Mouse (Mus musculus) lung, adult 2 months (tissue): ENCODE results near the gene Polr3gl.

ENCODE experiments used
- CTCF ChIP-seq: fragments of 200-500 bp; IDR thresholded peaks from 2 replicates; pipeline ENCODE4 v1.5.1; 2011; ENCODE audit warnings: mild to moderate bottlenecking, low read length, control low read depth; ENCODE audit not compliant: insufficient read depth
- POLR2A ChIP-seq: fragments of 200-500 bp; IDR thresholded peaks from 2 replicates; pipeline ENCODE4 v1.6.1; 2011; ENCODE audit warnings: low read depth, mild to moderate bottlenecking, control low read depth, low read length, borderline replicate concordance; ENCODE audit errors: extremely low read depth

DNA sequence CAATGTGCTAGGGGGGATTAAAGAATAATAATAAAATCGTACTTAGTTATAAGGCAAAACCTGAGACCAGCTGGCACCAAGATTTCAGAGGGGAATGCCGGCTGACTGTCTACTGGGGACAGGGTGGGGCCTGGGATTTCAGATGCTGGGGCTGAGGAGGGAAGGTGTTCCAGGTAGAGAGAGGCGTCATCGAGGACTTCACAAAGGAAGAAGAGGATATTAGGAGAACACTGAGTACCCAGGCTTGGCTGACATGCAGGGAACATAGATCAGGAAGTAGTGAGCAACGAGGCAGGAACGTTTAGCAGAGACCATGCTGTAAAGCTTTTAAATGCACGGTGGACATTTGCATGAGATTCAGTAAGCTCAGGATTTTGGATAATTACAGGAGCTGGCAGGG, 42.1 kb downstream of the Polr3gl start:
- TF ChIP-seq CTCF (no peak), POLR2A (no peak)
